ENCODE assay signal across 8 mouse cellular contexts in genomic region chr1:177555471-177556291, GRCm38 (mm10).
DNase-seq lines count a peak whose midpoint lies in the region; ATAC-seq and TF ChIP-seq lines count a peak whose summit lies in the region.

No protein-coding gene starts in this region.

- 36% methylated on average over 15 of the region's 15 CpGs for WGBS in embryonic facial prominence, embryonic 14.5 days
- 43% methylated on average over 15 of the region's 15 CpGs for WGBS in liver, adult 2 months
- 4% methylated on average over 15 of the region's 15 CpGs for WGBS in midbrain, embryonic 14.5 days

- H3K27ac ChIP-seq in embryonic facial prominence, embryonic 14.5 days (replicated peaks; ENCODE audit: low read depth, low read length): peak overlapping the region; percentile 39; the same call in 1 of the 2 replicates
- peak overlapping the region; percentile 30; the same call in 1 of the 2 replicates for H3K27ac ChIP-seq in liver, adult 2 months (replicated peaks; ENCODE audit: insufficient read depth, low read depth, low read length)
- peak overlapping the region; percentile 32 for H3K27ac ChIP-seq in midbrain, embryonic 14.5 days (replicated peaks; ENCODE audit: low read depth, low read length)

- H3K9ac ChIP-seq in embryonic facial prominence, embryonic 14.5 days (ENCODE audit: low read depth, low read length): no peak overlapping the region
- peak overlapping the region; percentile 33; the same call in 1 of the 2 replicates for H3K9ac ChIP-seq in liver, adult 2 months (ENCODE audit: low read depth, low read length)
- no peak overlapping the region for H3K9ac ChIP-seq in midbrain, embryonic 14.5 days (replicated peaks; ENCODE audit: low read length)

- H3K4me1 ChIP-seq in embryonic facial prominence, embryonic 14.5 days (ENCODE audit: control insufficient read depth, insufficient read depth, low read length): no peaks in the 10 kb centered on the region
- peaks cover 2% of the 10 kb centered on the region; the same call in 1 of the 2 replicates for H3K4me1 ChIP-seq in liver, adult 2 months (ENCODE audit: control insufficient read depth, insufficient read depth, low read length)
- peaks cover 10% of the 10 kb centered on the region; the same call in 1 of the 2 replicates for H3K4me1 ChIP-seq in midbrain, embryonic 14.5 days (ENCODE audit: control insufficient read depth, insufficient read depth, low read length)

- DNase-seq in adrenal gland, postnatal 25 days: peak; percentile 12
- peak; percentile 70 for DNase-seq in embryonic facial prominence, embryonic 14.5 days (ENCODE audit: low spot score)
- DNase-seq in liver, adult 2 months (ENCODE audit: extremely low read depth, low read depth, low spot score): peak; percentile 20
- DNase-seq in midbrain, embryonic 14.5 days: peak; percentile 51
- no peak for DNase-seq in thymus, postnatal 25 days
- DNase-seq in right cerebral cortex, postnatal 10 days (ENCODE audit: low spot score in 2 of 2): no peak

- H3K4me2 ChIP-seq in embryonic facial prominence, embryonic 14.5 days (ENCODE audit: low read depth, low read length): peak overlapping the region; percentile 32
- peak overlapping the region; percentile 42 for H3K4me2 ChIP-seq in midbrain, embryonic 14.5 days (ENCODE audit: low read length)

- no peak for TF ChIP-seq CTCF in liver, adult 2 months (IDR thresholded peaks at IDR 0.05; ENCODE audit: low read depth, low read length)

- ATAC-seq in embryonic facial prominence, embryonic 14.5 days (ENCODE audit: low read depth): peak; percentile 92; the same call in 1 of the 2 replicates
- ATAC-seq in hematopoietic stem cell, adult 5-6 weeks (replicated peaks in 1 of 2; ENCODE audit: insufficient read depth in 1 of 2, low FRiP score in 2 of 2, low TSS enrichment in 1 of 2, low read depth in 1 of 2, poor library complexity in 2 of 2, severe bottlenecking in 2 of 2): peak; percentile 39 to 62; a peak in 3 of 4 replicates
- ATAC-seq in midbrain, embryonic 14.5 days (ENCODE audit: low FRiP score, low TSS enrichment): peak; percentile 78
- no peak for ATAC-seq in activated CD4-positive, CD25-positive, alpha-beta regulatory T cell, adult 4 months

- H3K27me3 ChIP-seq in embryonic facial prominence, embryonic 14.5 days (replicated peaks; ENCODE audit: control insufficient read depth, insufficient read depth, low read length): no peaks in the 10 kb centered on the region
- H3K27me3 ChIP-seq in liver, adult 2 months (ENCODE audit: control insufficient read depth, insufficient read depth, low read length): no peaks in the 10 kb centered on the region
- H3K27me3 ChIP-seq in midbrain, embryonic 14.5 days (ENCODE audit: control insufficient read depth, insufficient read depth, low read length): no peaks in the 10 kb centered on the region

- H3K4me3 ChIP-seq in embryonic facial prominence, embryonic 14.5 days (ENCODE audit: low read depth, low read length): no peak overlapping the region
- H3K4me3 ChIP-seq in liver, adult 2 months (ENCODE audit: insufficient read depth, low read depth, low read length): peak overlapping the region; percentile 30
- H3K4me3 ChIP-seq in midbrain, embryonic 14.5 days (replicated peaks; ENCODE audit: low read depth, low read length): no peak overlapping the region

- no peak for TF ChIP-seq POLR2A in liver, adult 2 months (IDR thresholded peaks at IDR 0.05; ENCODE audit: extremely low read depth, insufficient read depth, low read length)

- H3K79me2 ChIP-seq in liver, adult 2 months (ENCODE audit: control insufficient read depth, insufficient read depth, low read length): no peaks in the 10 kb centered on the region

- H3K36me3 ChIP-seq in embryonic facial prominence, embryonic 14.5 days (ENCODE audit: control insufficient read depth, insufficient read depth, low read length): no peaks in the 10 kb centered on the region
- H3K36me3 ChIP-seq in liver, adult 2 months (ENCODE audit: control insufficient read depth, insufficient read depth, low read length): no peaks in the 10 kb centered on the region
- no peaks in the 10 kb centered on the region for H3K36me3 ChIP-seq in midbrain, embryonic 14.5 days (ENCODE audit: control insufficient read depth, insufficient read depth, low read length)

- H3K9me3 ChIP-seq in embryonic facial prominence, embryonic 14.5 days (ENCODE audit: control insufficient read depth, low read length): no peaks in the 10 kb centered on the region
- H3K9me3 ChIP-seq in midbrain, embryonic 14.5 days (ENCODE audit: control insufficient read depth, low read length): no peaks in the 10 kb centered on the region

Comparison
In these comparisons a context has a peak if more than half of its experiments do, and no peak if none do; other contexts are left out.
1. DNase-seq: peak in adrenal gland, postnatal 25 days (single experiment), embryonic facial prominence, embryonic 14.5 days (single experiment), liver, adult 2 months (single experiment) and midbrain, embryonic 14.5 days (single experiment); none in thymus, postnatal 25 days (single experiment) and right cerebral cortex, postnatal 10 days (0 of 2).
2. Peak in every context shown above with its lines, with median percentiles within 50 percentile points of each other: H3K27ac ChIP-seq.